Mouse (Mus musculus) liver, adult 2 months (tissue): ENCODE results near the gene Foxp1.

Experiments used
- CTCF ChIP-seq: fragments of 200-500 bp; IDR thresholded peaks from 2 replicates; pipeline ENCODE4 v1.5.1; 2011; ENCODE audit warnings: low read depth, low read length, control low read depth
- POLR2A ChIP-seq: fragments of 200-500 bp; IDR thresholded peaks from 2 replicates; pipeline ENCODE4 v1.6.1; 2011; ENCODE audit warnings: low read length, control low read depth; ENCODE audit not compliant: insufficient read depth; ENCODE audit errors: extremely low read depth

- TF ChIP-seq CTCF, result no peak
- TF ChIP-seq POLR2A, result no peak
Observed at GRCm38 (mm10) chr6:99328634-99329033, 193.9 kb downstream of the Foxp1 start.
